Mouse (Mus musculus) hindbrain, embryonic 10.5 days (tissue): ENCODE results near the gene Gm13083. TPM values are rescaled to one million over a fixed set of nuclear protein-coding genes. Genes with fewer than 3 reads are reported as not detected.
"Not testable (repeated sequence)": the region's sequence is repeated elsewhere in the genome, so short reads cannot be mapped to it uniquely, and the experiment has no call there.

Source experiments
- DNase-seq: peaks from one replicate; pipeline ENCODE4 v3.0.0-alpha.2; 2017; ENCODE audit warnings: low spot score
- H3K27ac ChIP-seq: fragments of 300-500 bp; sonication (generic); 2 replicates; pipeline ENCODE4 v1.5.1; 2016; ENCODE audit warnings: mild to moderate bottlenecking, moderate library complexity
- H3K27me3 ChIP-seq: fragments of 300-500 bp; sonication (generic); 2 replicates; pipeline ENCODE4 v1.6.1; 2016; ENCODE audit warnings: mild to moderate bottlenecking; ENCODE audit not compliant: poor library complexity, insufficient read depth, severe bottlenecking
- H3K36me3 ChIP-seq: fragments of 300-500 bp; sonication (generic); 2 replicates; pipeline ENCODE4 v1.6.1; 2016; ENCODE audit warnings: mild to moderate bottlenecking, moderate library complexity
- H3K4me1 ChIP-seq: fragments of 300-500 bp; sonication (generic); replicated peaks from 2 replicates; pipeline ENCODE4 v1.6.1; 2016; ENCODE audit warnings: mild to moderate bottlenecking
- H3K4me3 ChIP-seq: fragments of 300-500 bp; sonication (generic); 2 replicates; pipeline ENCODE4 v1.5.1; 2016; ENCODE audit warnings: mild to moderate bottlenecking, moderate library complexity
- H3K9me3 ChIP-seq: fragments of 300-500 bp; sonication (generic); 2 replicates; pipeline ENCODE4 v1.6.1; 2016; ENCODE audit warnings: mild to moderate bottlenecking, moderate library complexity
- WGBS: fragments of 180-500 bp; shearing (Covaris S2); methylation state at CpG from one replicate; pipeline ENCODE4 v1.1.7; 2016; 5-methylcytosine and 5-hydroxymethylcytosine counted together
- polyA plus RNA-seq: library from polyadenylated mRNA; unstranded; fragments of >200 nt; fragmentation: Nextera tagmentation; extraction: Ambion mirVana; gene quantifications from 2 replicates; pipeline ENCODE4 v1.2.1, GENCODE M21; 2016

Gene Gm13083
- polyA plus RNA-seq, result not detected in 2 replicates

DNA sequence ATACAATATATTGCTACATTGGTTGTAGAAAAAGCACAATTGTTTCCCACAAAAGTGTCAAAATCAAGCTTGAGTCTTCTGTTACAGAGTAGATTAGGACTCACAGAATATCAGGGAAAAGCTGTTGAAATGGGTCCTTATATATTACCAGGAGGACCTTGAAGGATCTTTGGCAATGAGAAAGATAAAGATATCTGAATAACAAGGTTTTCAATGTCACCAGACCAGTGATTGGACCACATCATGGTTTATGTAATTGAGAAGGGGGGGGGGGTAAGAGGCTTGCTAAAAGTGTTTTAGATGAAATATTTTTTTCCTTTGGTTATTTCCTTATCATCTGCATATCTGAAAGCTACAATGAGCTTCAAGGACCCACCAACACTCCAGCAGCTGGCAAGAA lies at the start of gene Gm13083:
Gene Gm13083, plus strand, starts transcription at position 301 of the 400 bp plus-strand sequence.
- H3K4me3 ChIP-seq, H3K27me3 ChIP-seq, DNase-seq, H3K27ac ChIP-seq, H3K36me3 ChIP-seq, H3K4me1 ChIP-seq: not testable (repeated sequence)
- peaks cover 37% of the 10 kb centered on the region for H3K9me3 ChIP-seq

DNA sequence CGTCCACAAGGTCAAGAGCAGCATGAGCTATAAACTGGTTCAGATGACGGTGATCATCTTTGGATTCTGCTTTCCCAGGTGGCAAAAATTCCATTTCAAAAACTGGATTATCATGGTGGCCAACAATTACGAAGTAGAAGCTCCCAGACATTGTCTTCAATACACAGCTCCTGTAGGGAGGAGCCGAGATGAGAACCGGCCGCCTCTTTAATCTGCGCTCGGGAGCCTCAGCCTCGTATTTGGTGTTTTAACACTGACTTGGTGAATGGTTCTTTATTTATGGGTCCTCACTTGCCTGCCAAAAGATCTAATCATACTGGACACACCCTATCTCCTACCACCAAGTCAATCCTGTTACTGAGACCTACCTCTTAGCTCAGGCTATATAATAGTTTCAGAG lies 2.9 kb upstream of the Gm13083 start:
- H3K27ac ChIP-seq, H3K36me3 ChIP-seq, H3K4me3 ChIP-seq, DNase-seq, H3K4me1 ChIP-seq, H3K27me3 ChIP-seq: not testable (repeated sequence)
- peaks cover 27% of the 10 kb centered on the region for H3K9me3 ChIP-seq
- 86% methylated on average over 9 of the region's 9 CpGs for WGBS

DNA sequence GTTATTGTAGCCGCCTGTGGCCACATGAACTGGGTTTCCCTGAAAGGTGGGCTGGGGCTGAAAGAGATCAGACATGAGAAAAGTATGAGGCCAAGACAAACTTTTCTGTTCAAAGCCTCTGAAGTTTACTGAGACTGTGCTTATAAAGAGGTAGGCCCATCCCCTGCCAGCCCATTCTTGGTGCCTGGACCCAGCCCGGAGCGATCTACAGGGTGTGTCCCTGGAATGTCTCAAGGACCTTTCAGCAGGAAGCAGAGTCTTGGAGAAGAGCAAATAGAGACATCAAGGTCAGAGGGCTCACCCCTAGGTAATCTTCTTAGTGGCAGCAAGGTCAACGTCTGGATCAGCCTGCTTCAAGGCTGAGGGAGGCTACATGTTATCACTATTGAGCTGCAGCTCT lies 3.3 kb downstream of the Gm13083 start:
- not testable (repeated sequence) for H3K27me3 ChIP-seq, H3K4me3 ChIP-seq, H3K27ac ChIP-seq, H3K36me3 ChIP-seq, DNase-seq, H3K4me1 ChIP-seq
- 81% methylated on average over 4 of the region's 4 CpGs for WGBS
- peaks cover 38% of the 10 kb centered on the region for H3K9me3 ChIP-seq

DNA sequence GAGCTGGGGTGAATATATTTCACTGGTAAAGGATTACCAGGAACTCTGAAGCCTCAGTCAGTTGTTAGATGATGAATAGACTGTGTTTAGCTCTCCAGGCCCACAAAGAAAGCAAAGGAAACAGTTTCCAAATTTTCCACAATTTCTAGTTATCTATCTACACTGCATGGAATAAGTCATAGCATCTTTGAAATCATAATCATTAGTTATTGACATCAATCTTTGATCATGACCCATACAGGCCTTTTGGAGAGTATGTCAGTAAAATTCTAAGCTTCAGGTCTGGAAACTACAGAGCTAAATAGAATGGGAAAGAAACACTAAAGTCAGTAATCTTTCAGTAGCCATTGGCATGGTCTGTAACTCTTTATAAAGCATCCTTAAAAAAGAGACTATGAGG lies 42.3 kb downstream of the Gm13083 start, which contains the start of gene Gm13088:
Gene Gm13088, minus strand, starts transcription at position 101 of the 400 bp plus-strand sequence.
- not testable (repeated sequence) for H3K4me1 ChIP-seq, H3K27me3 ChIP-seq, DNase-seq, H3K4me3 ChIP-seq, H3K36me3 ChIP-seq, H3K27ac ChIP-seq
- H3K9me3 ChIP-seq, result peaks cover 34% of the 10 kb centered on the region

Other genes starting within 250 kb of the Gm13083 start
- gene Pramel1, start 220.6 kb upstream of the Gm13083 start, polyA plus RNA-seq, result not detected in 2 replicates
- gene Pramef8, start 202.6 kb upstream of the Gm13083 start, polyA plus RNA-seq, result 18.2 and 21.9 TPM in 2 replicates
- gene Oog4, start 164.7 kb upstream of the Gm13083 start, polyA plus RNA-seq, result not detected in 2 replicates
- gene Gm13043, start 103.7 kb upstream of the Gm13083 start, polyA plus RNA-seq, result not detected in 2 replicates
- not detected in 2 replicates for gene Gm13040, start 79.0 kb upstream of the Gm13083 start, polyA plus RNA-seq
- gene BC080695, start 63.3 kb upstream of the Gm13083 start, polyA plus RNA-seq, result not detected in 2 replicates
- gene Gm13057, start 63.3 kb upstream of the Gm13083 start, polyA plus RNA-seq, result not detected in 2 replicates
- gene Gm13088, start 42.2 kb downstream of the Gm13083 start, polyA plus RNA-seq, result not detected in 2 replicates
- gene Gm13089, start 87.7 kb downstream of the Gm13083 start, polyA plus RNA-seq, result not detected in 2 replicates
- not detected in 2 replicates for gene Gm13078, start 104.5 kb downstream of the Gm13083 start, polyA plus RNA-seq
- not detected in 2 replicates for gene Gm13023, start 174.3 kb downstream of the Gm13083 start, polyA plus RNA-seq
- not detected in 2 replicates for gene Gm13084, start 201.1 kb downstream of the Gm13083 start, polyA plus RNA-seq
- gene Gm13103, start 231.5 kb downstream of the Gm13083 start, polyA plus RNA-seq, result not detected in 2 replicates